Mouse (Mus musculus) 416B (cell line): ENCODE results near the gene Xrcc1.
"Not testable (repeated sequence)": the region's sequence is repeated elsewhere in the genome, so short reads cannot be mapped to it uniquely, and the experiment has no call there.

Source experiments
- DNase-seq: peaks from one replicate; pipeline ENCODE4 v3.0.0; 2011; ENCODE audit warnings: low read depth

The Xrcc1 gene

GRCm38 (mm10) chr7:24546068-24546614 lies at the start of gene Xrcc1, which contains the start of gene Pinlyp:
TSS of gene Xrcc1 (plus strand) at chr7:24546289.
TSS of gene Pinlyp (minus strand) at chr7:24546118.
- DNase-seq, result no peak

DNA sequence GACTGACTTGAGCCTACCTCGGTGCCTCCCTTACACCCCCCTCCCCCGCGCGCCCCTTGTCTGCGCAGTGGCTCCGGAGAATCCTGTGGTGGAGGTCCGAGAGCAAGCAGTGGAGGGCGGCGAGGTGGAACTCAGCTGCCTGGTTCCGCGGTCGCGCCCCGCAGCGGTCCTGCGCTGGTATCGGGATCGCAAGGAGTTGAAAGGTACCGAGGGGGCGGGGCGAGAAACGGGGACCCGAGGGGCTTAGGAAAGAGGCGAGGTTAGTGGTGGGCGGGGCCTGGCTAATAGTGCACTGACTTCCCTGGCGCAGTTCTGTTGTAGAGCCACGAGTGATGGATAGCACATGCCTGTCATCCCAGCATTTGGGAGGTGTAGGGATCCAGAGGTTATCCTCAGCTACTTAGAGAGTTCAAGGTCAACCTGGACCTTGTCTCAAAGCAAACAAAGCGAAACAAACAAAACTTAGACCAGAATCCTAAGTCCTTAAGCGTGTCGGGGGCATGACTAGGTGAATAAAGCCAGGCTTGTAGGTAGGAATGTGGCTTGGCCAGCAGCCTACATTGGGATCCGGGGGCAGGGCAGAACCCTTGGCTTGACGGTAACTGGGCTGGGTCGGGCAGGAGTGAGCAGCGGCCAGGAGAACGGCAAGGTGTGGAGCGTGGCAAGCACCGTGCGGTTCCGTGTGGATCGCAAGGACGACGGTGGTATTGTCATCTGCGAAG lies 46.1 kb upstream of the Xrcc1 start:
- no peak for DNase-seq

GRCm38 (mm10) chr7:24500929-24501328 lies 45.2 kb upstream of the Xrcc1 start:
- peak; percentile 52 for DNase-seq

DNA sequence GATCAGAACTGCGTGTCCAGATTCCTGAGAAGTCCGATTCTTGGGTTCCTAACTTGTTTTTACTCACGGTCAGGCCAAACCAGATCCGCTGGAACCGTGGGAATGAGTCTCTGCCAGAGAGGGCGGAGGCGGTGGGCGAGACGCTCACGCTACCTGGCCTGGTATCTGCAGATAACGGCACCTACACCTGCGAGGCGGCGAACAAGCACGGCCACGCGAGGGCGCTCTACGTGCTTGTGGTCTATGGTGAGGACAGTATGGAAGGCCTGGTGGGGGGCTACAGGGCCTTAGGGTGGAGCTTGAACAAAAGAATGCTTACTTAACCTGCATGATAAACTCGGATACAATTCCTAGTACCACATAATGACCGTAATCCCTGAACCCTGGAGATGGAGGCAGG lies 44.6 kb upstream of the Xrcc1 start:
- DNase-seq, result no peak

DNA sequence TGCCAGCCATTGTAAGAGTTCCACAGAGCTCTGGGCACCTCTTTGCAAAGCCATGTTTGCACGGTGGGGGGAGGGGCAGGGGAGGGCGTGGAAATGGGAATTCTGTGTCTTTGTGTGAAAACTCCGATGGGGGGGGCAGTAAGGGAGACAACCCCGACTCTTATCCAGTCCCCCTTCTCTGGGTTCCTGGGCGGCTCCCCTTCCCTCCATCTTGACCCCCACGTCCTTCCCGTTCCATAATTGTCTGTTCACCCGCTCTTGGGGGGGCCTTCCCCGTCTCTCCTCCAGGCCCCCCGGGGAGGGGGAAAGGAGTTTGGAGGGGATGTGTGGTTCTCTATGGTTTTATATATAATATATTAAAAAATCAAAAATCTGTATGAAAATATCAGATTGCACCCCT lies 42.1 kb upstream of the Xrcc1 start:
- DNase-seq, result no peak

DNA sequence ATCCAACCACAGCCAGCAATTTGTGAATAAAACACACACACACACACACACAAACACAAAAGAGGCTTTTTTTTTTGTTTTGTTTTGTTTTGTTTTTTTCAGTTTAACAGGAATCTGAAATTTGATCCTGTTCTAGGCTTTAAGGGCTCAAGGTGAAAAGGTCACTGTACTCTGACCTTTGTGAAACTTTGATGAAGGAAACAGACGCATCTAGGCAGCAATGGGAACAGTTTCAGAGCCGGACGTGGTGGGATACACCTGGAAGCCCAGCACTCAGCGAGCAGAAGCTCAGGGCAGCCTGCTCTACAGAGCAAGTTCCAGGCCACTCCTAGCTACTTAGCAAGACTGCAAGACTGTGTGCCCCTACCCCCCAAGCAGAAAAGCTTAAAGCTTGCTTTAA lies 41.2 kb upstream of the Xrcc1 start:
- DNase-seq, result no peak

GRCm38 (mm10) chr7:24505447-24506064 lies 40.5 kb upstream of the Xrcc1 start:
- no peak for DNase-seq

DNA sequence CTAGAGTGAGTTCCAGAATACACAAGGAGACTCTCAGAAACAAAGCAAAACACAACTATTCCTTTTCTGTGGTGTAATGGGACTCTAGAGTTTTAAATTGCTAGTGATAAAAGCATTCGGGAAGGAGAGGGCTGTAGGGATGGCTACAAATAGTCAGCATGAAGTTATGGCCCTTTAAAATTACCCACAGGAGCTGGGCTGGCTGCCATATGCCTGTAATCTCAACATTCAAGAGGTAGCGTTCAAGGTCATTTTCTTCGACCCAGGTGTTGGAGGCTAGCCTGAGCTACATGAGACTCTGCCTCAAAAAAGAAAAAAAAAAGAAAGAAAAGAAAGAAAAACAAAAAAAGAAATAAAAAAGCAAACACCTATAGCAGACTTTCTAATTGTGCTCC lies 40.0 kb upstream of the Xrcc1 start:
- peak; percentile 52 for DNase-seq

- DNase-seq, result no peak
Measured at GRCm38 (mm10) chr7:24506476-24506837, 39.6 kb upstream of the Xrcc1 start.

GRCm38 (mm10) chr7:24506838-24507725 lies 39.0 kb upstream of the Xrcc1 start, which contains the start of gene Zfp428:
TSS of gene Zfp428 (plus strand) at chr7:24507006.
- DNase-seq, result peak; percentile 85

- DNase-seq, result peak; percentile 28
Measured at GRCm38 (mm10) chr7:24507726-24508114, 38.4 kb upstream of the Xrcc1 start.

GRCm38 (mm10) chr7:24512355-24512754 lies 33.7 kb upstream of the Xrcc1 start, which contains the start of gene AC161166.1:
TSS of gene AC161166.1 (minus strand) at chr7:24512455.
- DNase-seq, result no peak

DNA sequence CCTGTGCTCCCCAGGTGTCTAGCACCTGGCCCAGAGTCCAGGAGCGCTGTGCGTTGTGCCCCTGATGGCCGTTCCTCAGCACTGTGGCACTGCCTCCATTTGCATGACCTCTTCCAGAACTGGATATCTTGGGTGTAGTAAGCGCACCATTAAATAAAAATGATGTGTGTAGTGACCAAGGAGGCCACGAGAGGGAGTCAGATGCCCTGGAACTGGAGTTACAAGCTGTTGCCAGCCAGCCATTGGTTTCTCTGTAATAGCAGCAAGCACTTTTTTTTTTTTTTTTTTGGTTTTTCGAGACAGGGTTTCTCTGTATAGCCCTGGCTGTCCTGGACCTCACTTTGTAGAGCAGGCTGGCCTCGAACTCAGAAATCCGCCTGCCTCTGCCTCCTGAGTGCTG lies 29.8 kb upstream of the Xrcc1 start:
- peak; percentile 49 for DNase-seq

DNA sequence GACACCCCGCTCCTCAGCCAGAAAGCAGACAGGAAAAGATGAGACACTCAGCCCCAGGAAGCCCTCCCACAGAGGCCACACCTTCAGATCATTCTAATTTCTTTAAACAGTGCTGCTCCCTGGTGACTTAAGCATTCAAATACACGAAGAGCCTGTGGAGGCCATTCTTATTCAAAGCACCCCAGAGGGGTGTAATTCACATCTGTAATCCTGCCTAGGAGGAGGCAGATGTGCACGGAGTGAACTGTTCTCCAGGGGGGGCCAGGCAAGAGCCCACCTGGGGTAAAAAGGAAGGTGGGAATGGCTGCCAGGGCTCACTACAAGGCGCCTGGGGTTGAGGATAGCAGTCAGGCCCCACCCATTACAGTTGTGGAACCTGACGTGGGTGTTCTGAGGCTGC lies 29.0 kb upstream of the Xrcc1 start:
- peak; percentile 28 for DNase-seq

DNA sequence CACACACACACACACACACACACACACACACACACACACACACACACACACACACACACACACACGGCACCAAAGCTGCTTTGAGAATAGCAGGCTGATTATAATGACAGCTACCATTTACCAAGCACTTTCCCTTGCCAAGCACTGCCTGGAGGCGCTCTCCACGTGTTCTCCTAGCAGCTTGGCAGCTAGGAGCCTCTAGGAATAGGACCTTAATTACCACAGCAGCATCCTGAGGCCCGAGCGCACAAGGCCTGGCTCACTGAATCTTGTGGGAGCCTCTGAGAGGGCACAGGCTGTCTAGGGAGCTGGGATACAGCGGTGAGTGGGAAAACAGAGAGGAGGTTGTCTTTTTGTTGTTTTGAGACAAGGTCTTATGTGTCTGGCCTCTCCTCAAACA lies 28.4 kb upstream of the Xrcc1 start:
- DNase-seq, result no peak

- no peak for DNase-seq
Measured at GRCm38 (mm10) chr7:24519130-24519529, 27.0 kb upstream of the Xrcc1 start.

DNA sequence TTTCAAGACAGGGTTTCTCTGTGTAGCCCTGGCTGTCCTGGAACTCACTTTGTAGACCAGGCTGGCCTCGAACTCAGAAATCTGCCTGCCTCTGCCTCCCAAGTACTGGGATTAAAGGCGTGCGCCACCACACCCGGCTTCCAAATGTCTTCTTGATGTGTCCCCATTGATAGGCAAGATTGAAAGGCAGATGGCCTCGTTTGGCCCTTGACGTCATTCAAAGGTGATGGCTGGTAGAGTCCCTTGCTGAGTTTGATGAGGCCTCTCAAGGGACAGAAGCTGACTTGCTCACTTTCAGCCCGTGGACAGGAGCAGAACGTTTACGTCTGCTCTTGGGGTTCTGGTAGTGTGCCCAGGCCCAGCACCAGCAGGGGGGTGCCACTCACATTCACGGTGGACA lies 26.0 kb upstream of the Xrcc1 start:
- DNase-seq, result not testable (repeated sequence)

- no peak for DNase-seq
Measured at GRCm38 (mm10) chr7:24522805-24523204, 23.3 kb upstream of the Xrcc1 start.

GRCm38 (mm10) chr7:24523723-24524122 lies 22.4 kb upstream of the Xrcc1 start:
- DNase-seq, result no peak

- DNase-seq, result peak; percentile 37
Measured at GRCm38 (mm10) chr7:24524978-24525377, 21.1 kb upstream of the Xrcc1 start.

DNA sequence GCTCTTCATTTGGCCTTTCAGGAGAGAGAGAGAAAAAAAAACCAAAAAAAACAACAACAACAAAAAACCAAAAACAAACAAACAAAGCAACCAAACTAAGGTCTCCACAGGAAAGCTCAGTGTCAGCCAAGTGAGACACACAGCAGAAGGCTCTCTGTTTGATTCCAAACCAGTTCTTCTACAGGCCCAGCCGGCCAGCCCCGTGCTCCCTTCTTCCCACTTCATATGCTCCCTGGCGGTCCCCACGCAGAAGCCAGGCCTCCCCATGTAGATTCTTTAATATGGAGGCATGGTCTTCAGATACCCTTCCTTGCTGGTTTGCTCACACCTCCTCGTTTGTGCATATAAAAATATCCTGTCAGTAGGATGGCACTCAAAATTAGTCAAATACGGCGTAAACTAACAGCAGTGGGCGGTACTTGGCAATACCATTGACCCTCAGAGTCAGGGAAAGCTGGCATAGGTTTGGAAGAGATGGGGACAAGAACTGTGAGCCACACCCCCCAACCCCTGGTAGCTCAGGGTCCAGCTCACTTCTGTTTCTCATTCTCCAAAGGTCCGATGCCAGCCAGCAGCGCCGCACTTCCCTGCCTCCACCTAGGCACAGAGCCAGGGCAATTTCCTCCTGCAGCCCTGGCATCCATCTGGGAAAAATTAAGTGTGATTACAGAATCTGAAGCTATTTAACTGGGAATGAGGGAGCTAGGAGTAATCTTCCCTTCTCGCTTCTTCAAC lies 20.2 kb upstream of the Xrcc1 start:
- no peak for DNase-seq

DNA sequence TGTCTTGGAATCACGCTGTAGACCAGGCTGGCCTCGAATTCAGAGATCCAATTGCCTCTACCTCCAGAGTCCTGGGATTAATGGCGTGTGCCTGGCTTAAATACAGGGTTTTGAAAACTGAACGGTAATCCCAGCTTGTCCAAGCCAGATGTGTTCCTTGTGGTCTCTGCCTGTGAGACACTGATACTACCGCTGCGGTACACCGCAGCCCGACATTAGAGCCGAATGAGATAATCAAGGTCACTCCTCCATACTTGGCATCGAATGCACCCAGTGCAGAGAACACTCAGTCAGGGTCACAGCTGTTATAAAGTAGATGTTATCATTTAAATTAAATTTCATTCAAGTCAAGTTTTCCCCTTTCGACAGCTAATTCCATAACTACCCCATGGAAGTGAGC lies 17.2 kb upstream of the Xrcc1 start:
- peak; percentile 51 for DNase-seq
